Mouse (Mus musculus): Measurements from ENCODE around the gene Shisa3. TPM values are rescaled to one million over a fixed set of nuclear protein-coding genes. Genes with fewer than 3 reads are reported as not detected.
A peak's percentile ranks its signal among the peaks of the same experiment; 100 is the strongest.

Gene Shisa3
- polyA plus RNA-seq, 1 experiment from 2014 or later = 1.1 TPM

DNA sequence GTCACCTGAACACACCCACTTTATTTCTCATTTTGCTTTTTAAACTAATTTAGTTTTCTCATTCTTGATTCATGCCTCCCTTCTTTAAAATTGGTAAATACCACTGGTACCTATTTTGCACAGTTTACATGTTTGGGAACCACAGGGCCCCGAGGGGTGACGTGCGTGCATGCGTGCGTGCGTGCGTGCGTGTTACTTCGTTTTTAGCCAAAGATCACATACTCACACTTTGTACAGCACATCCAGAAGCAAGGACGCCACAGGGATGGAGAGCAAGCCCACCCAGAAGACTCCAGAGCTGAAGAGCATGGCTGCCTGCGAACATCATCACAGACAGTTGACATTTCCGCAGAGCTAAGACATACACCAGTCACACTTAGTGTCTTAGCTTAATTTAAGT lies 23.6 kb downstream of the Shisa3 start:
- ATAC-seq = no peak
- Histone ChIP-seq H3K9me3 (ENCODE audit: control insufficient read depth, low read length) (no peaks in the 10 kb centered on the region), H3K4me2 (ENCODE audit: low read length) (no peak overlapping the region), H3K9ac (replicated peaks; ENCODE audit: low read depth, low read length) (no peak overlapping the region), H3K27ac (ENCODE audit: low read length) (no peak overlapping the region), H3K4me1 (replicated peaks; ENCODE audit: control insufficient read depth, insufficient read depth, low read length) (peaks cover 16% of the 10 kb centered on the region), H3K27me3 (replicated peaks; ENCODE audit: control insufficient read depth, insufficient read depth, low read length) (no peaks in the 10 kb centered on the region), H3K4me3 (replicated peaks; ENCODE audit: low read length) (no peak overlapping the region), H3K36me3 (ENCODE audit: control insufficient read depth, insufficient read depth) (no peaks in the 10 kb centered on the region)
- WGBS = 92% methylated on average over 12 of the region's 12 CpGs

DNA sequence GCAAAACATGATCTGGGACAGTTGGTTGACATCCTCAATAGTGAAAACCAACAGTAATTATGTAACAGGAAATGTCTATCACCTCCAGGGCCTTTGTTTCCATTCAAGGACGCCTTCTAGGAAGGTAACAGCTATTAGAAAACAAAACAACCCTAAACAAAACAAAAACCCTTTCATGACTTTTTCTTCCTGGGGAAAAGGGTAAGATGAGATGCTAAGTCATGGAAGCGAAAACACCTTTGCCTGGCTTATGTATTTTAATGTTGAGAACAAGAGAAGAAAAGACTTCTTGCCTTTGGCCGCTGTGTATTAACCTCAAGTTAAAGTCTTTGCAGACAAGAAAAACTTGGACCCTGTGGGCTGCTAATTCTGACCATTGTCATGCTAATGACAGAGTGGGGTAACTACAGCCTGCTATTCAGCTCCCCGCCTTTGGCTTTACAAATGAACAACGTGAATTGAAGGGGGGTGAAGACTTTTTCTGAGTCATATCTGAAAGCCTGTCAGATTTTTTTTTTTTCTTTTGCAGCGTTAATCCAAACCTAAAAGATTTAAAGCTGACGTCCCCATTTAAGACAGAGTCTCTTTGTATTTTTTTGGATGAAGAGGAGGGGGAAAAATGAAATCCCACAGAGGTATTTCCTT lies 25.6 kb downstream of the Shisa3 start:
- Histone ChIP-seq H3K9me3 (ENCODE audit: control insufficient read depth, low read length) (no peaks in the 10 kb centered on the region), H3K4me3 (replicated peaks; ENCODE audit: low read length) (no peak overlapping the region), H3K9ac (replicated peaks; ENCODE audit: low read depth, low read length) (no peak overlapping the region), H3K36me3 (ENCODE audit: control insufficient read depth, insufficient read depth) (0 out of 2 replicates have a peak, but pooled peaks cover 2% of the 10 kb centered on the region), H3K27ac (ENCODE audit: low read length) (no peak overlapping the region), H3K27me3 (replicated peaks; ENCODE audit: control insufficient read depth, insufficient read depth, low read length) (no peaks in the 10 kb centered on the region), H3K4me2 (ENCODE audit: low read length) (peak overlapping the region; percentile 24), H3K4me1 (replicated peaks; ENCODE audit: control insufficient read depth, insufficient read depth, low read length) (peaks cover 16% of the 10 kb centered on the region)
- ATAC-seq = peak; percentile 59
- 5% methylated on average over 7 of the region's 7 CpGs for WGBS

GRCm38 (mm10) chr5:67633831-67634268 lies 26.2 kb downstream of the Shisa3 start:
- WGBS = 6% methylated on average over 10 of the region's 10 CpGs
- Histone ChIP-seq H3K9ac (replicated peaks; ENCODE audit: low read depth, low read length) (no peak overlapping the region), H3K4me3 (replicated peaks; ENCODE audit: low read length) (no peak overlapping the region), H3K9me3 (ENCODE audit: control insufficient read depth, low read length) (no peaks in the 10 kb centered on the region), H3K27me3 (replicated peaks; ENCODE audit: control insufficient read depth, insufficient read depth, low read length) (no peaks in the 10 kb centered on the region), H3K27ac (ENCODE audit: low read length) (peak overlapping the region; percentile 14), H3K4me2 (ENCODE audit: low read length) (peak overlapping the region; percentile 24), H3K4me1 (replicated peaks; ENCODE audit: control insufficient read depth, insufficient read depth, low read length) (peaks cover 16% of the 10 kb centered on the region), H3K36me3 (ENCODE audit: control insufficient read depth, insufficient read depth) (0 out of 2 replicates have a peak, but pooled peaks cover 2% of the 10 kb centered on the region)
- ATAC-seq = peak; percentile 61; the same call in 1 of the 2 replicates

DNA sequence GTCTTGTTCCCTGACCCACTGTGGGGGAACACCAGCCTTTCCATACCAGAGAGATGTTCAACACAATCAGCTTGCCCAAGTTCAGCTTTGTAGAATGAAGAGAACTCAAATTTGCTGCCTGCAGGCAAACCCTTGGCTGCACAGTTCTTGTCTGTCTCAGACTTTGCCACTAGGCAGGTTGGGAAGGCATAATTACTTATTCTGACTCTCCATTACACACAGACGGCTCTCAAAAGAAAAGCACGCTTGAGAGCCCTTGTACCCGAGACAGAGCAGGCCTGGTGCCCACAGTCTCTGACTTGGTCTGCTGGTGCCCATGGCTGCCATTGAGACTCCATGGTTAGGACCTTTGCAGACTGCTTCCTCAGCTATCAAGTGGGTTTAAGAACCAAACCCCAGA lies 26.7 kb downstream of the Shisa3 start:
- ATAC-seq = peak; percentile 84
- WGBS = 3% methylated on average over 3 of the region's 3 CpGs
- Histone ChIP-seq H3K9me3 (ENCODE audit: control insufficient read depth, low read length) (no peaks in the 10 kb centered on the region), H3K27me3 (replicated peaks; ENCODE audit: control insufficient read depth, insufficient read depth, low read length) (no peaks in the 10 kb centered on the region), H3K27ac (ENCODE audit: low read length) (peak overlapping the region; percentile 14), H3K4me3 (replicated peaks; ENCODE audit: low read length) (no peak overlapping the region), H3K4me1 (replicated peaks; ENCODE audit: control insufficient read depth, insufficient read depth, low read length) (peaks cover 16% of the 10 kb centered on the region), H3K9ac (replicated peaks; ENCODE audit: low read depth, low read length) (no peak overlapping the region), H3K4me2 (ENCODE audit: low read length) (no peak overlapping the region), H3K36me3 (ENCODE audit: control insufficient read depth, insufficient read depth) (0 out of 2 replicates have a peak, but pooled peaks cover 2% of the 10 kb centered on the region)

- Histone ChIP-seq H3K4me3 (replicated peaks; ENCODE audit: low read length) (no peak overlapping the region), H3K27me3 (replicated peaks; ENCODE audit: control insufficient read depth, insufficient read depth, low read length) (no peaks in the 10 kb centered on the region), H3K4me2 (ENCODE audit: low read length) (no peak overlapping the region), H3K36me3 (ENCODE audit: control insufficient read depth, insufficient read depth) (0 out of 2 replicates have a peak, but pooled peaks cover 2% of the 10 kb centered on the region), H3K27ac (ENCODE audit: low read length) (no peak overlapping the region), H3K4me1 (replicated peaks; ENCODE audit: control insufficient read depth, insufficient read depth, low read length) (no peaks in the 10 kb centered on the region), H3K9ac (replicated peaks; ENCODE audit: low read depth, low read length) (no peak overlapping the region), H3K9me3 (ENCODE audit: control insufficient read depth, low read length) (no peaks in the 10 kb centered on the region)
- 92% methylated on average over 8 of the region's 8 CpGs for WGBS
- no peak for ATAC-seq
Measured at GRCm38 (mm10) chr5:67640596-67641312, 33.1 kb downstream of the Shisa3 start.

- H3K9me3 ChIP-seq (ENCODE audit: control insufficient read depth, low read length) = no peaks in the 10 kb centered on the region
- H3K4me3 ChIP-seq (replicated peaks; ENCODE audit: low read length) = no peak overlapping the region
- H3K4me2 ChIP-seq (ENCODE audit: low read length) = no peak overlapping the region
- WGBS = 81% methylated on average over 8 of the region's 8 CpGs
- no peak for ATAC-seq
- H3K27me3 ChIP-seq (replicated peaks; ENCODE audit: control insufficient read depth, insufficient read depth, low read length) = no peaks in the 10 kb centered on the region
- no peak overlapping the region for H3K9ac ChIP-seq (replicated peaks; ENCODE audit: low read depth, low read length)
- H3K27ac ChIP-seq (ENCODE audit: low read length) = no peak overlapping the region
- H3K4me1 ChIP-seq (replicated peaks; ENCODE audit: control insufficient read depth, insufficient read depth, low read length) = no peaks in the 10 kb centered on the region
- 0 out of 2 replicates have a peak, but pooled peaks cover under 1% of the 10 kb centered on the region for H3K36me3 ChIP-seq (ENCODE audit: control insufficient read depth, insufficient read depth)
Measured at GRCm38 (mm10) chr5:67641406-67642120, 33.9 kb downstream of the Shisa3 start.

GRCm38 (mm10) chr5:67643537-67644255 lies 36.0 kb downstream of the Shisa3 start:
- H3K27ac ChIP-seq (ENCODE audit: low read length) = no peak overlapping the region
- H3K4me2 ChIP-seq (ENCODE audit: low read length) = no peak overlapping the region
- no peak overlapping the region for H3K4me3 ChIP-seq (replicated peaks; ENCODE audit: low read length)
- H3K9ac ChIP-seq (replicated peaks; ENCODE audit: low read depth, low read length) = no peak overlapping the region
- ATAC-seq = no peak
- no peaks in the 10 kb centered on the region for H3K4me1 ChIP-seq (replicated peaks; ENCODE audit: control insufficient read depth, insufficient read depth, low read length)
- H3K36me3 ChIP-seq (ENCODE audit: control insufficient read depth, insufficient read depth) = no peaks in the 10 kb centered on the region
- H3K9me3 ChIP-seq (ENCODE audit: control insufficient read depth, low read length) = no peaks in the 10 kb centered on the region
- WGBS = 93% methylated on average over 5 of the region's 5 CpGs
- no peaks in the 10 kb centered on the region for H3K27me3 ChIP-seq (replicated peaks; ENCODE audit: control insufficient read depth, insufficient read depth, low read length)

GRCm38 (mm10) chr5:67646756-67647529 lies 39.3 kb downstream of the Shisa3 start:
- H3K27me3 ChIP-seq (replicated peaks; ENCODE audit: control insufficient read depth, insufficient read depth, low read length) = no peaks in the 10 kb centered on the region
- no peak overlapping the region for H3K27ac ChIP-seq (ENCODE audit: low read length)
- H3K4me3 ChIP-seq (replicated peaks; ENCODE audit: low read length) = no peak overlapping the region
- H3K36me3 ChIP-seq (ENCODE audit: control insufficient read depth, insufficient read depth) = no peaks in the 10 kb centered on the region
- no peak overlapping the region for H3K4me2 ChIP-seq (ENCODE audit: low read length)
- no peaks in the 10 kb centered on the region for H3K9me3 ChIP-seq (ENCODE audit: control insufficient read depth, low read length)
- H3K9ac ChIP-seq (replicated peaks; ENCODE audit: low read depth, low read length) = no peak overlapping the region
- H3K4me1 ChIP-seq (replicated peaks; ENCODE audit: control insufficient read depth, insufficient read depth, low read length) = no peaks in the 10 kb centered on the region
- no peak for ATAC-seq
- 84% methylated on average over 20 of the region's 20 CpGs for WGBS
